ENCODE assay signal across 10 mouse cellular contexts in the genomic region with DNA sequence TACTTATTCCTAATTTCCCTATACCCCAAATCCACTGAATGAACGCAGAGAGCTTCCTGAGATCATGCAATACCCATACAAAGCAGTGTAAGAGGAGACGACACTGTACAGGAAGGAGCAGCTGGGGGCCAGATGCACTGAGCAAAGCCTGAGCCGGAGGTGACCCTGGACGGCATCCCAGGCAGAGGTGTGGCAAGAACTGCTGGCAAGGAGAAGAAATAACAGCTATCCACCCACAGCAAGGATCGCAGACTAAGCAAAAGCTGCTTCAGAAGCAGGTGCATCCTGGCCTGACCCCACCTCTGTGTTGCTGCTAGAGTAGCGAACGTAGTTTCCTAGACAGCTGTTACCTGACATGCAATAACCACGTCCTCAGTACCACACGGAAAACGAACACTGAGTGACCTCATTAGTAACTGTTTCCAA. TPM values are rescaled to one million over a fixed set of nuclear protein-coding genes. Genes with fewer than 3 reads are reported as not detected.
A peak's percentile ranks its signal among the peaks of the same experiment; 100 is the strongest.
DNase-seq lines count a peak whose midpoint lies in the region; ATAC-seq and TF ChIP-seq lines count a peak whose summit lies in the region.
"Had no signal": no experiment of that assay in that cellular context is flagged by ENCODE, and none has a peak within 500 bp of the region (broad histone marks: within the 10 kb centered on the region; RNA-seq: fewer than 3 reads in every experiment).

No protein-coding gene starts in this region.

- no peak overlapping the region for H3K27ac ChIP-seq in lung, postnatal 0 days (ENCODE audit: low read length)
- H3K27ac ChIP-seq in forebrain, embryonic 13.5 days: no peak overlapping the region
- no peak overlapping the region for H3K27ac ChIP-seq in liver, postnatal 0 days (ENCODE audit: low read depth)
- H3K27ac ChIP-seq: liver, embryonic 14.5 days; stomach, embryonic 15.5 days had no signal

- H3K4me3 ChIP-seq in C2C12 (ENCODE audit: insufficient read depth, poor library complexity, severe bottlenecking): no peak overlapping the region
- H3K4me3 ChIP-seq in lung, postnatal 0 days (ENCODE audit: low read depth, low read length): no peak overlapping the region
- H3K4me3 ChIP-seq in forebrain, embryonic 13.5 days: no peak overlapping the region
- H3K4me3 ChIP-seq in liver, postnatal 0 days (ENCODE audit: low read depth, low read length): no peak overlapping the region
- H3K4me3 ChIP-seq: stomach, embryonic 15.5 days had no signal

- no peak for ATAC-seq in lung, postnatal 0 days
- no peak for ATAC-seq in forebrain, embryonic 13.5 days
- ATAC-seq in liver, postnatal 0 days: no peak

- H3K9ac ChIP-seq in lung, postnatal 0 days (replicated peaks; ENCODE audit: low read depth): no peak overlapping the region
- no peak overlapping the region for H3K9ac ChIP-seq in forebrain, embryonic 13.5 days
- H3K9ac ChIP-seq in liver, postnatal 0 days (replicated peaks): no peak overlapping the region
- H3K9ac ChIP-seq: liver, embryonic 14.5 days; stomach, embryonic 15.5 days had no signal

- DNase-seq in R1 (ENCODE audit: low read depth, low spot score): peak; percentile 37
- DNase-seq in gonadal fat pad, adult 2 months (ENCODE audit: low read depth): peak; percentile 52
- peak; percentile 28 for DNase-seq in lung, postnatal 0 days (ENCODE audit: low spot score)
- DNase-seq in right cerebral cortex, postnatal 10 days (ENCODE audit: low spot score in 2 of 2): no peak
- no peak for DNase-seq in liver, postnatal 0 days
- DNase-seq in retina, postnatal 1 day: no peak

- H3K36me3 ChIP-seq in C2C12 (ENCODE audit: control insufficient read depth, insufficient read depth): no peaks in the 10 kb centered on the region
- H3K36me3 ChIP-seq in lung, postnatal 0 days (ENCODE audit: insufficient read depth, low read length): no peaks in the 10 kb centered on the region
- H3K36me3 ChIP-seq in forebrain, embryonic 13.5 days (ENCODE audit: poor library complexity, severe bottlenecking): no peaks in the 10 kb centered on the region
- 0 out of 2 replicates have a peak, but pooled peaks cover 3% of the 10 kb centered on the region for H3K36me3 ChIP-seq in liver, postnatal 0 days (replicated peaks; ENCODE audit: insufficient read depth, low read length)
- H3K36me3 ChIP-seq: stomach, embryonic 15.5 days had no signal

- H3K4me2 ChIP-seq in lung, postnatal 0 days (replicated peaks; ENCODE audit: low read depth, low read length): no peak overlapping the region
- no peak overlapping the region for H3K4me2 ChIP-seq in forebrain, embryonic 13.5 days
- no peak overlapping the region for H3K4me2 ChIP-seq in liver, postnatal 0 days (ENCODE audit: low read depth, low read length)
- H3K4me2 ChIP-seq: stomach, embryonic 15.5 days had no signal

- H3K79me2 ChIP-seq in C2C12 (ENCODE audit: control insufficient read depth, insufficient read depth): no peaks in the 10 kb centered on the region

- TF ChIP-seq EP300 in lung, postnatal 0 days (IDR thresholded peaks at IDR 0.05): no peak
- TF ChIP-seq EP300 in liver, postnatal 0 days (IDR thresholded peaks at IDR 0.05; ENCODE audit: low read depth): no peak

- H3K79me3 ChIP-seq in C2C12 (ENCODE audit: low read depth): no peaks in the 10 kb centered on the region

- no peaks in the 10 kb centered on the region for H3K27me3 ChIP-seq in C2C12 (ENCODE audit: control insufficient read depth, insufficient read depth, insufficient read length)
- H3K27me3 ChIP-seq in lung, postnatal 0 days (replicated peaks; ENCODE audit: insufficient read depth, low read length): no peaks in the 10 kb centered on the region
- H3K27me3 ChIP-seq in forebrain, embryonic 13.5 days: no peaks in the 10 kb centered on the region
- no peaks in the 10 kb centered on the region for H3K27me3 ChIP-seq in liver, postnatal 0 days (ENCODE audit: insufficient read depth, low read length)
- H3K27me3 ChIP-seq: stomach, embryonic 15.5 days had no signal

- no peaks in the 10 kb centered on the region for H3K4me1 ChIP-seq in lung, postnatal 0 days (ENCODE audit: insufficient read depth, low read depth, low read length)
- no peaks in the 10 kb centered on the region for H3K4me1 ChIP-seq in forebrain, embryonic 13.5 days
- H3K4me1 ChIP-seq in liver, postnatal 0 days (ENCODE audit: insufficient read depth): no peaks in the 10 kb centered on the region
- H3K4me1 ChIP-seq: stomach, embryonic 15.5 days had no signal

- TF ChIP-seq CTCF in C2C12 (IDR thresholded peaks at IDR 0.05; ENCODE audit: control insufficient read depth, insufficient read depth, insufficient read length): no peak
- TF ChIP-seq CTCF in lung, postnatal 0 days (IDR thresholded peaks at IDR 0.05): no peak
- TF ChIP-seq CTCF in liver, postnatal 0 days (IDR thresholded peaks at IDR 0.05; ENCODE audit: low read depth): no peak

- H3K9me3 ChIP-seq in lung, postnatal 0 days (ENCODE audit: low read length): no peaks in the 10 kb centered on the region
- H3K9me3 ChIP-seq in forebrain, embryonic 13.5 days (replicated peaks): no peaks in the 10 kb centered on the region
- H3K9me3 ChIP-seq in liver, postnatal 0 days (ENCODE audit: low read length): no peaks in the 10 kb centered on the region
- H3K9me3 ChIP-seq: stomach, embryonic 15.5 days had no signal

- no peak overlapping the region for H3ac ChIP-seq in C2C12 (ENCODE audit: control insufficient read depth, insufficient read length, low read depth)

- WGBS in lung, postnatal 0 days: 44% methylated on average over 10 of the region's 10 CpGs
- 75% methylated on average over 10 of the region's 10 CpGs for WGBS in forebrain, embryonic 13.5 days
- 58% methylated on average over 10 of the region's 10 CpGs for WGBS in liver, postnatal 0 days (ENCODE audit: insufficient replicate concordance)

TF ChIP-seq in C2C12, 6 proteins besides CTCF, POLR2A, EP300 and RAD21:
- TF ChIP-seq MYOG (IDR thresholded peaks at IDR 0.05; ENCODE audit: control insufficient read depth, extremely low read depth, insufficient read length): no peak
- no peak for TF ChIP-seq FOSL1 (IDR thresholded peaks at IDR 0.05; ENCODE audit: insufficient read depth, low read length, poor library complexity, severe bottlenecking)
- no peak for TF ChIP-seq USF1 (IDR thresholded peaks at IDR 0.05; ENCODE audit: low read depth)
- no peak for TF ChIP-seq MAX (IDR thresholded peaks at IDR 0.05)
- peak; percentile 80 for TF ChIP-seq MYOD1 (IDR thresholded peaks at IDR 0.05; ENCODE audit: control insufficient read depth, insufficient read length, low read depth)
- peak; percentile 67 for TF ChIP-seq CEBPB (IDR thresholded peaks at IDR 0.05; ENCODE audit: low read depth)

RNA-seq across cellular contexts. Expression of gene Zfyve21, which starts 39.1 kb away (rescaled TPM):
- 40.0 TPM for polyA plus RNA-seq in C2C12 (2012; fragmentation: generic; extraction: Trizol)
- 173 and 189 TPM in 2 replicates for polyA plus RNA-seq in gonadal fat pad, adult 2 months (2012; rRNA removed)
- 160 and 163 TPM in 2 replicates for polyA plus RNA-seq in lung, postnatal 0 days (2015; fragmentation: Nextera tagmentation; extraction: Ambion mirVana)
- 42.4 and 45.6 TPM in 2 replicates for polyA plus RNA-seq in forebrain, embryonic 13.5 days (2015; fragmentation: Nextera tagmentation; extraction: Ambion mirVana)
- polyA plus RNA-seq in liver, postnatal 0 days (2015; fragmentation: Nextera tagmentation; extraction: Ambion mirVana): 53.3 and 60.0 TPM in 2 replicates

RNA-seq across cellular contexts. Expression of gene Xrcc3, which starts 39.4 kb away (rescaled TPM):
- 4.8 TPM for polyA plus RNA-seq in C2C12 (2012; fragmentation: generic; extraction: Trizol)
- 14.6 and 14.7 TPM in 2 replicates for polyA plus RNA-seq in gonadal fat pad, adult 2 months (2012; rRNA removed)
- 1.8 and 2.1 TPM in 2 replicates for polyA plus RNA-seq in lung, postnatal 0 days (2015; fragmentation: Nextera tagmentation; extraction: Ambion mirVana)
- polyA plus RNA-seq in forebrain, embryonic 13.5 days (2015; fragmentation: Nextera tagmentation; extraction: Ambion mirVana): 5.5 and 6.6 TPM in 2 replicates
- 2.0 and 2.1 TPM in 2 replicates for polyA plus RNA-seq in liver, postnatal 0 days (2015; fragmentation: Nextera tagmentation; extraction: Ambion mirVana)

RNA-seq across cellular contexts. Expression of gene Ppp1r13b, which starts 54.9 kb away (rescaled TPM):
- 4.8 TPM for polyA plus RNA-seq in C2C12 (2012; fragmentation: generic; extraction: Trizol)
- 27.8 and 33.5 TPM in 2 replicates for polyA plus RNA-seq in gonadal fat pad, adult 2 months (2012; rRNA removed)
- 21.8 and 22.7 TPM in 2 replicates for polyA plus RNA-seq in lung, postnatal 0 days (2015; fragmentation: Nextera tagmentation; extraction: Ambion mirVana)
- 9.3 TPM in 2 replicates for polyA plus RNA-seq in forebrain, embryonic 13.5 days (2015; fragmentation: Nextera tagmentation; extraction: Ambion mirVana)
- 4.3 and 4.5 TPM in 2 replicates for polyA plus RNA-seq in liver, postnatal 0 days (2015; fragmentation: Nextera tagmentation; extraction: Ambion mirVana)

Comparison
In these comparisons a context has a peak if more than half of its experiments do, and no peak if none do; other contexts are left out.
1. DNase-seq: peak in R1 (single experiment), gonadal fat pad, adult 2 months (single experiment) and lung, postnatal 0 days (single experiment); none in right cerebral cortex, postnatal 10 days (0 of 2), liver, postnatal 0 days (single experiment) and retina, postnatal 1 day (single experiment).